ENCODE assay signal across 17 mouse cellular contexts in the genomic region with DNA sequence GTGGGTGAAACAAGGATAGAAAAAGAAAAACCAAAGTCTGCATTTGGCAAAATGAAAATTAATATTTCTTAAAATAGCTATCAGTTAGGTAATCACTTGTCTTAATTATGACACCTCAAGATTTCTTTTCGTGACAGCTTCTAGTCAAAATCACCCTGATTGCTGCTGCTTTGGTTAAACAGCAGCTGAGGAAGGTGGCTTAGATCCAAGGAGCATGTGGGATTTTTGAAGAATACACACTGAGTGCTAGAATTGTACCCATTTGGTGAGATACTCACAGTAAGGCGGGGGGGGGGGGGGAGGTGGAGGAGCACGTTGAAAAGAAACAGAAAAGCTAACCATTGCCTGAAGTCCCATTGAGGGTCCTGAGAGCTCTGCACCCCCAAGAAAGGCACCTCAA.
DNase-seq lines count a peak whose midpoint lies in the region; ATAC-seq lines count a peak whose summit lies in the region.
"Had no signal": no experiment of that assay in that cellular context is flagged by ENCODE, and none has a peak within 500 bp of the region (broad histone marks: within the 10 kb centered on the region; RNA-seq: fewer than 3 reads in every experiment).

No protein-coding gene starts in this region.

- no peaks in the 10 kb centered on the region for H3K27me3 ChIP-seq in forebrain, embryonic 14.5 days (replicated peaks; ENCODE audit: control insufficient read depth, insufficient read depth, low read length)
- no peaks in the 10 kb centered on the region for H3K27me3 ChIP-seq in forebrain, embryonic 13.5 days
- H3K27me3 ChIP-seq: embryonic facial prominence, embryonic 15.5 days; forebrain, embryonic 12.5 days; heart, embryonic 12.5 days; hindbrain, embryonic 15.5 days had no signal

- no peak overlapping the region for H3K4me2 ChIP-seq in forebrain, embryonic 14.5 days (ENCODE audit: low read length)
- no peak overlapping the region for H3K4me2 ChIP-seq in forebrain, embryonic 13.5 days
- H3K4me2 ChIP-seq: embryonic facial prominence, embryonic 15.5 days; forebrain, embryonic 12.5 days; heart, embryonic 12.5 days; hindbrain, embryonic 15.5 days had no signal

- H3K27ac ChIP-seq in forebrain, embryonic 14.5 days (ENCODE audit: low read depth, low read length) = no peak overlapping the region; the same call in 1 of the 2 replicates
- H3K27ac ChIP-seq in forebrain, embryonic 13.5 days = no peak overlapping the region
- H3K27ac ChIP-seq: embryonic facial prominence, embryonic 15.5 days had no signal

- peaks cover 35% of the 10 kb centered on the region for H3K4me1 ChIP-seq in forebrain, embryonic 14.5 days (ENCODE audit: control insufficient read depth, insufficient read depth, low read length)
- peaks cover 64% of the 10 kb centered on the region for H3K4me1 ChIP-seq in forebrain, embryonic 13.5 days

- ATAC-seq in forebrain, embryonic 14.5 days = peak; percentile 27; the same call in 1 of the 2 replicates
- no peak for ATAC-seq in forebrain, embryonic 13.5 days
- no peak for ATAC-seq in erythroid progenitor cell, adult 5-6 weeks (replicated peaks; ENCODE audit: low FRiP score, poor library complexity, severe bottlenecking)
- ATAC-seq: intestine, embryonic 16.5 days had no signal

- H3K9me3 ChIP-seq in forebrain, embryonic 14.5 days (replicated peaks; ENCODE audit: control insufficient read depth, low read length) = no peaks in the 10 kb centered on the region
- H3K9me3 ChIP-seq in forebrain, embryonic 13.5 days (replicated peaks) = no peaks in the 10 kb centered on the region
- H3K9me3 ChIP-seq: embryonic facial prominence, embryonic 15.5 days; forebrain, embryonic 12.5 days; heart, embryonic 12.5 days; hindbrain, embryonic 15.5 days had no signal

- H3K9ac ChIP-seq in forebrain, embryonic 14.5 days (ENCODE audit: low read length) = no peak overlapping the region
- no peak overlapping the region for H3K9ac ChIP-seq in forebrain, embryonic 13.5 days
- H3K9ac ChIP-seq: embryonic facial prominence, embryonic 15.5 days; forebrain, embryonic 12.5 days; heart, embryonic 12.5 days; hindbrain, embryonic 15.5 days had no signal

- H3K4me3 ChIP-seq in forebrain, embryonic 14.5 days (ENCODE audit: low read depth, low read length) = no peak overlapping the region
- H3K4me3 ChIP-seq in forebrain, embryonic 13.5 days = no peak overlapping the region
- H3K4me3 ChIP-seq: embryonic facial prominence, embryonic 15.5 days; erythroblast, embryonic 14.5 days; forebrain, embryonic 12.5 days; heart, embryonic 12.5 days; hindbrain, embryonic 15.5 days had no signal

- H3K36me3 ChIP-seq in forebrain, embryonic 14.5 days (ENCODE audit: control insufficient read depth, insufficient read depth, low read length) = no peaks in the 10 kb centered on the region
- no peaks in the 10 kb centered on the region for H3K36me3 ChIP-seq in forebrain, embryonic 13.5 days (ENCODE audit: poor library complexity, severe bottlenecking)
- H3K36me3 ChIP-seq: embryonic facial prominence, embryonic 15.5 days; forebrain, embryonic 12.5 days; heart, embryonic 12.5 days; hindbrain, embryonic 15.5 days had no signal

- DNase-seq in forebrain, embryonic 14.5 days (ENCODE audit: low spot score) = peak; percentile 83
- peak; percentile 9 to 60 for DNase-seq in frontal cortex, postnatal 36 days (ENCODE audit: low spot score in 2 of 2)
- no peak for DNase-seq in frontal cortex, postnatal 14 days (ENCODE audit: low spot score in 2 of 2)
- peak; percentile 26 for DNase-seq in layer of hippocampus, adult 9-11 months
- DNase-seq in layer of hippocampus, adult 8-10 months (ENCODE audit: low spot score in 2 of 2) = no peak
- DNase-seq: adrenal gland, postnatal 10 days; embryo, embryonic 11 days; gastrocnemius, postnatal 14 days; heart, postnatal 36 days had no signal

- WGBS in forebrain, embryonic 14.5 days = 42% methylated on average over 3 of the region's 3 CpGs
- WGBS in forebrain, embryonic 13.5 days = 77% methylated on average over 3 of the region's 3 CpGs

Comparison
In these comparisons a context has a peak if more than half of its experiments do, and no peak if none do; other contexts are left out.
1. DNase-seq: peak in forebrain, embryonic 14.5 days (single experiment), frontal cortex, postnatal 36 days (2 of 2) and layer of hippocampus, adult 9-11 months (single experiment); none in frontal cortex, postnatal 14 days (0 of 2) and layer of hippocampus, adult 8-10 months (0 of 2).